Mouse (Mus musculus) forebrain, postnatal 0 days (tissue): ENCODE measurements around the gene Tcaim. TPM values are rescaled to one million over a fixed set of nuclear protein-coding genes. Genes with fewer than 3 reads are reported as not detected.

Source experiments
- ATAC-seq: fragments of 200-750 bp; cut with Nextera tagmentation; 2 replicates; pipeline ENCODE4 v1.8.0; 2017; ENCODE audit warnings: mild to moderate bottlenecking, moderate library complexity
- DNase-seq: peaks from one replicate; pipeline ENCODE4 v3.0.0-alpha.2; 2015
- H3K27ac ChIP-seq: fragments of 300-500 bp; sonication (generic); 2 replicates; pipeline ENCODE4 v1.5.1; 2014; ENCODE audit warnings: low read depth, mild to moderate bottlenecking, antibody characterized with exemption, low read length, moderate library complexity, mixed read lengths
- H3K27me3 ChIP-seq: fragments of 300-500 bp; sonication (generic); 2 replicates; pipeline ENCODE4 v1.6.1; 2014; ENCODE audit warnings: mild to moderate bottlenecking, low read length, mixed read lengths; ENCODE audit not compliant: insufficient read depth
- H3K36me3 ChIP-seq: fragments of 300-500 bp; sonication (generic); 2 replicates; pipeline ENCODE4 v1.6.1; 2014; ENCODE audit warnings: mild to moderate bottlenecking, moderate library complexity; ENCODE audit not compliant: insufficient read depth
- H3K4me1 ChIP-seq: fragments of 300-500 bp; sonication (generic); 2 replicates; pipeline ENCODE4 v1.6.1; 2014; ENCODE audit warnings: antibody characterized with exemption; ENCODE audit not compliant: insufficient read depth
- H3K4me2 ChIP-seq: fragments of 300-500 bp; sonication (generic); 2 replicates; pipeline ENCODE4 v1.6.1; 2014; ENCODE audit warnings: low read depth, mild to moderate bottlenecking, moderate library complexity
- H3K4me3 ChIP-seq: fragments of 300-500 bp; sonication (generic); 2 replicates; pipeline ENCODE4 v1.5.1; 2014; ENCODE audit warnings: low read depth, low read length, mixed read lengths
- H3K9ac ChIP-seq: fragments of 300-500 bp; sonication (generic); 2 replicates; pipeline ENCODE4 v1.6.1; 2014; ENCODE audit warnings: mild to moderate bottlenecking
- H3K9me3 ChIP-seq: fragments of 300-500 bp; sonication (generic); 2 replicates; pipeline ENCODE4 v1.6.1; 2016; ENCODE audit warnings: low read length
- CTCF ChIP-seq: sonication (generic); IDR thresholded peaks from 2 replicates; pipeline ENCODE4 v1.5.1; 2016; ENCODE audit warnings: antibody characterized with exemption, control low read depth, low read depth
- WGBS: fragments of 180-500 bp; shearing (Covaris S2); extraction: QIAGEN DNeasy Blood & Tissue Kit; methylation state at CpG from one replicate; pipeline ENCODE4 v1.1.7; 2014; 5-methylcytosine and 5-hydroxymethylcytosine counted together
- polyA plus RNA-seq: library from polyadenylated mRNA; unstranded; fragments of >200 nt; fragmentation: Nextera tagmentation; extraction: Ambion mirVana; gene quantifications from 2 replicates; pipeline ENCODE4 v1.2.1, GENCODE M21; 2015
- total RNA-seq: library from RNA; depleted of rRNA; stranded (reverse); fragments of >200 nt; gene quantifications from 2 replicates; pipeline ENCODE4 v1.2.3, GENCODE M21; 2014

The Tcaim gene
- total and polyA plus RNA-seq, 2 experiments from 2014 or later = 5.4 to 15.4 TPM

DNA sequence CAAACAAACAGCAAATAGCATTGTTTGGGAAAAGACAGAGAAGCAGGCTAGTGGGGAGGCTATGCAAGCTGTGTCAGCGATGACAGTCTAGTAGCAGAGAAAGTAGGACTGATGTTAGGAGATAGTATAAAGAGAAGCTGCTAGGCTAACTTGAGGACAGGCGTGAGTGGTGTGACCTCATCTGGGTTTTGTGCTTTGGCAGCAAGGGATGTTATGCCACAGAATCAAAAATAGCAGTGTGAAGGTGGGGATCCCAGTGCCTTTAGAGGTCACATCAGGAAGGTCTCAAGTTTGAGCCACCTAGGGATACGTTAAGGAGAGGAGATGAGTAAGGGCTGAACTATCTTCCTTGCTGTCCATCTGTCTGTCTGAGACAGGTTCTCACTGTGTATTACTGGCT is 4.9 kb downstream of the Tcaim start:
- Histone ChIP-seq H3K9me3 (no peaks in the 10 kb centered on the region), H3K4me3 (no peak overlapping the region), H3K27ac (no peak overlapping the region), H3K4me2 (no peak overlapping the region), H3K9ac (no peak overlapping the region), H3K36me3 (peaks cover 22% of the 10 kb centered on the region; the same call in 1 of the 2 replicates), H3K27me3 (no peaks in the 10 kb centered on the region), H3K4me1 (0 out of 2 replicates have a peak, but pooled peaks cover 3% of the 10 kb centered on the region)
- TF ChIP-seq CTCF = no peak
- WGBS = 93% methylated on average over 3 of the region's 3 CpGs
- no peak for DNase-seq
- no peak for ATAC-seq

DNA sequence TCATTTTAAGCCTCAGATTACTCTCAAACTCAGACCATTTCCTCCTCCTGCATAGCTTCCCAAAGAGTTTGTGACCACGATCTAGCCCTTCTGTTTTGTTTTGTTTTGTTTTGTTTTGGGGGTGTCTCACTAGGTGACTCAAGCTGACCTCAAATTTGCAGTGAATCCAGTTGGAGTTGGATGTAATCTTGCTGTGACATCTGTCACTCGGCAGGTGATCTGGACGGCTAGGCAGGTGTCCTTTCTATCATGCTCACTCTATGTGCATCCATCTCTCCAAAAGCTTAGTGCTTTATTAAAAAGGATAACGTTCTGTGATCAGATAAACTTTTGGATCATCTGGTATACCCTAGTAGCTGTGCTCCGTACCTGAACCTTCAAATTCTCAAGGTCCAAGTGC is 7.0 kb downstream of the Tcaim start:
- ATAC-seq = no peak
- no peak overlapping the region for H3K4me2 ChIP-seq
- no peaks in the 10 kb centered on the region for H3K9me3 ChIP-seq
- TF ChIP-seq CTCF = no peak
- peaks cover 26% of the 10 kb centered on the region for H3K36me3 ChIP-seq
- DNase-seq = no peak
- 91% methylated on average over 5 of the region's 5 CpGs for WGBS
- H3K27ac ChIP-seq = no peak overlapping the region
- H3K27me3 ChIP-seq = no peaks in the 10 kb centered on the region
- H3K9ac ChIP-seq = no peak overlapping the region
- no peak overlapping the region for H3K4me3 ChIP-seq
- H3K4me1 ChIP-seq = no peaks in the 10 kb centered on the region

DNA sequence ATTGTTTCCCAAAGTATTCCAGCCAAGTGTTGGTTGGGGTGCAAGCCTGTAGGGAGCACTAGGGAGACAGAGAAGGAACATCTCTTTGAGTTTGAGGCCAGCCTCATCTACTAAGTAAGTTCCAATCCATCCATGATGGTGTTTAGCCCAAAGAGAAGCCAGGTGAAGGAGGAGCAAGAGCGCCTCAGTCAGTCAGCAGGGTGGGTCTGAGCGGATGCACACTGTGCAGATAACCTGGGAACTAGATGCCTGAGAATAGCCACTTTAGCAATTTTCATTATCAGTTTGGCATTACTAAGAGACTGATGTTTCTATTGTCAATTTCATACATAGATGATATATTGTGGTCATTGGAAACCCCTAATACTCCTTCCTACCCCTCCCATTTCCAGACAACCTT is 9.4 kb downstream of the Tcaim start:
- no peak overlapping the region for H3K9ac ChIP-seq
- H3K9me3 ChIP-seq = no peaks in the 10 kb centered on the region
- peaks cover 26% of the 10 kb centered on the region for H3K36me3 ChIP-seq
- TF ChIP-seq CTCF = no peak
- DNase-seq = no peak
- no peak overlapping the region for H3K4me3 ChIP-seq
- no peak for ATAC-seq
- H3K4me2 ChIP-seq = no peak overlapping the region
- 98% methylated on average over 2 of the region's 2 CpGs for WGBS
- no peaks in the 10 kb centered on the region for H3K4me1 ChIP-seq
- no peak overlapping the region for H3K27ac ChIP-seq
- H3K27me3 ChIP-seq = no peaks in the 10 kb centered on the region

DNA sequence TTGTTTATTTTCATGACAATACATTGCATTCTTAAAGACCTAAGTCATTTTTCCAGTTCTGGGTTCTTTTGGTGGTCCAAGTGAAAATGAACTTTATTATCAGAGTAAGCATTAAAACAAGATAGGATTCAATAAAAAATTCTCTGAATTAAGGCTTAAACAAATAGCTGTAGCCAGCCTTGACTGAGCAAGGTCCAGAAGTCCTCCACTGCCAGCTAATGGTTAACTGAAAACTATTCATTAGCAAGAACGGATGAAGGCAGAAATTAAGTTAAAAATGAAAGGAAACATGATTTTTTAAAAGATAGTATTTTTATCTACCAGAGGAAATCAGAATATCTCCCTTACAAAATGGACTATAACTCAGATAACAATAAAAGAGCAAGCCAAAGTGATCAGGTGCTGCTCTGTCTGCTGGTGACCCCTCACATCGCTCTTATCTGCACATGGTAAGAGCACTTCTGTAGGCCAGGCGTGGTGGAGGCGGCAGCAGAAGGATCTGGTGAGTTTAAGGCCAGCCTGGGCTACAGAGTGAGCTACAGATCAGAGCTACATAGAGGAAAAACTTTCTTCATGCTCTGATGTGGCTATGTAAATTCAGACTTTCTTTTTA is 10.0 kb downstream of the Tcaim start:
- no peak overlapping the region for H3K4me2 ChIP-seq
- no peaks in the 10 kb centered on the region for H3K4me1 ChIP-seq
- no peak for TF ChIP-seq CTCF
- no peaks in the 10 kb centered on the region for H3K27me3 ChIP-seq
- H3K36me3 ChIP-seq = peaks cover 29% of the 10 kb centered on the region
- ATAC-seq (no peak), DNase-seq (no peak)
- H3K27ac ChIP-seq = no peak overlapping the region
- 90% methylated on average over 4 of the region's 4 CpGs for WGBS
- H3K4me3 ChIP-seq = no peak overlapping the region
- no peaks in the 10 kb centered on the region for H3K9me3 ChIP-seq
- H3K9ac ChIP-seq = no peak overlapping the region

- Histone ChIP-seq H3K27me3 (no peaks in the 10 kb centered on the region), H3K4me2 (no peak overlapping the region), H3K4me1 (no peaks in the 10 kb centered on the region), H3K9me3 (no peaks in the 10 kb centered on the region), H3K36me3 (peaks cover 55% of the 10 kb centered on the region), H3K27ac (no peak overlapping the region), H3K4me3 (no peak overlapping the region), H3K9ac (no peak overlapping the region)
- 90% methylated on average over 5 of the region's 5 CpGs for WGBS
- DNase-seq (no peak), ATAC-seq (no peak)
- no peak for TF ChIP-seq CTCF
These were observed 18.2 kb downstream of the Tcaim start for GRCm38 (mm10) chr9:122823374-122824017.

DNA sequence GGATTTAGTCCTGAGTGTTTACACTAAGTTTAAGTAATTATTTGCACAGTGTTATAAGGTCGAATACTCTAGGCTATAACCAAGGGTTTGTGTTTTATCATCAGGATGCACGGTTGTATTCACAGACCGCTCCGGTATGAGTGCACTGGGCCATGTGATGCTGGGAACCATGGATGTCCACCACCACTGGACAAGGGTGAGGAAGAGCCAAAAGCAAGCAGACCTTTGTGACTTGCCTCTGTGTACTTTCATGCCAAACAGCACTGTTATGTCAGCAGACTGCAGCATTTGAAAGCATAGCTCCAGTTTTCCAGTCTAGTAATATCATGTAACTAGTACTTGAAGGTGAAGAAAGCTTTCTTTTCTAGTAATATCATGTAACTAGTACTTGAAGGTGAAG is 21.4 kb downstream of the Tcaim start:
- Histone ChIP-seq H3K4me3 (no peak overlapping the region), H3K27me3 (no peaks in the 10 kb centered on the region), H3K27ac (no peak overlapping the region), H3K9ac (no peak overlapping the region), H3K9me3 (no peaks in the 10 kb centered on the region), H3K36me3 (peaks cover 53% of the 10 kb centered on the region), H3K4me2 (no peak overlapping the region), H3K4me1 (no peaks in the 10 kb centered on the region)
- 94% methylated on average over 4 of the region's 4 CpGs for WGBS
- no peak for TF ChIP-seq CTCF
- ATAC-seq (no peak), DNase-seq (no peak)

GRCm38 (mm10) chr9:122829826-122830380 is 24.6 kb downstream of the Tcaim start:
- no peak overlapping the region for H3K4me2 ChIP-seq
- ATAC-seq (no peak), DNase-seq (no peak)
- TF ChIP-seq CTCF = no peak
- H3K4me3 ChIP-seq = no peak overlapping the region
- 85% methylated on average over 4 of the region's 4 CpGs for WGBS
- H3K27me3 ChIP-seq = no peaks in the 10 kb centered on the region
- no peaks in the 10 kb centered on the region for H3K9me3 ChIP-seq
- peaks cover 42% of the 10 kb centered on the region for H3K36me3 ChIP-seq
- H3K4me1 ChIP-seq = no peaks in the 10 kb centered on the region
- no peak overlapping the region for H3K9ac ChIP-seq
- no peak overlapping the region for H3K27ac ChIP-seq
